Mouse (Mus musculus): ENCODE measurements around the gene Zfp985. TPM values are rescaled to one million over a fixed set of nuclear protein-coding genes. Genes with fewer than 3 reads are reported as not detected.
"Not testable (repeated sequence)": the region's sequence is repeated elsewhere in the genome, so short reads cannot be mapped to it uniquely, and the experiment has no call there.

Zfp985 gene
- polyA plus RNA-seq, 1 experiment from 2014 or later, result 0.85 TPM

DNA sequence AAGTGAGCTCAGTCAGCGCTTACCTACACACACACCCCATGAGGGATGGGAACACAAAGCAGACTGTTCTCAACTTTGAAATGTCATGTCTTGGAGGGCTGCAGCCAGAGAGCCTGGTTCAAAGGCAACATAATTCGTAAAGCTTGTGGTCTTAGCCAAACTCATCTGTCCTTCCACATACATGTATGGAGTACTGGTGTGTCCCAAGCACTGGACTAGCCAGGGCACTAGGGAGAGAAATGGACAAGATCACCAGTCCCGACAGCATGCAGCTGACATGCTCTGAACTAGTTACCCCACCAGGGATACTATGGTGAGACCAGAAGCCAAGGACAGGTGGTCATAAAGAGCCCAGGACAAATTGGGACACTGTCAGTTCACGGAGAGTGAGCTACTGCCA lies 50.7 kb downstream of the Zfp985 start:
- no peak for DNase-seq (ENCODE audit: low spot score)

DNA sequence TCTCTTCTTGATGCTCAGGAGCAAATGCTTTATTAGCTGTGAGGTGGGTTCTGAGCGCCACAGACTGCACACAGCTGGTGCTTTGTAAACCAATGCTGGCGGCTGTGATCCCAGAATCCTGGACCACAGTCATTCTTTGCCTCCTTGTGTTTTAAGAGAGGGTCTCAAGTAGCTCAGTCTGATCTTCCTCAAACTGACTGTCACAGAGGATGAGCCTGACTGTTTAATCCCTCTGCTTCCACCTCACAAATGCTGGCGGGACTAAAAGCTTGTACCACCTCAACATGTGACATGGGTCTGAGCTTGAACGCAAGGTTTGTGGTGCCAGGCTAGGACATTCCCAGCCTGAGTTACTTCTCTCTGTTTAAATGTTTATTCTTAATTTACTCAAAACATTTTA lies 52.4 kb downstream of the Zfp985 start:
- no peak for DNase-seq (ENCODE audit: low spot score)

DNA sequence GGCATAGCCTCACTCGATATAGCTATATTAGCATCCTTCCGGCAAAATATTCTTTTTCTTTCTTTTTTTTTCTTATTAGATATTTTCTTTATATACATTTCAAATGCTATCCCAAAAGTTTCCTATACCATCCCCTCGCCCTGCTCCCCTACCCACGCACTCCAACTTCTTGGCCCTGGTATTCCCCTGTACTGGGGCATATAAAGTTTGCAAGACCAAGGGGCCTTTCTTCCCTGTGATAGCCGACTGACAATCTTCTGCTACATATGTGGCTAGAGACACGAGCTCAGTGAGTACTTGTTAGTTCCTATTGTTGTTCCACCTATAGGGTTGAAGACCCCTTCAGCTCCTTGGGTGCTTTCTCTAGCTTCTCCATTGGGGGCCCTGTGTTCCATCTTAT lies 53.4 kb downstream of the Zfp985 start:
- not testable (repeated sequence) for DNase-seq (ENCODE audit: low spot score)

DNA sequence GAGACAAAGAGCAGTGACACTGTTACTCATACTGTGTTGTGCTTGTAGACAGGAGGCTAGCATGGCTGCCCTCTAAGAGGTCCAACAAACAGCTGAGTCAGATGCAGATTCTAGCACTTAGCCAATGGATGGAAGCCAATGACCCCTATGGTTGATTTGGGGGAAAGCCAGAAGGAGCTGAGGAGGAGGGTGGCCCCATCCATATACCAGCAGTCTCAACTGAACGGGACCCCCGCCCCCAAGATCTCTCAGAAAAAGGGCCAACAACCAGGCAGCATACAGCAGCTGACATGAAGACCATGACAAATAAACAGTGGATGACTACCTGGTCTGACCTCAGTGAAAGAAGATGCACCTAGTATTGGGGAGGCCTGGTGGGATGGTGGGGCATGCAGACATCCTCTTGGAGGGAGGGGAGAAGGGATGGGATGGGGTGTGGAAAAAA lies 80.8 kb downstream of the Zfp985 start:
- DNase-seq (ENCODE audit: low spot score), result not testable (repeated sequence)

Other genes with a start within 250 kb of the Zfp985 start
- 0.48 and 0.60 TPM in 2 replicates for gene Zfp988, start 247.6 kb upstream of the Zfp985 start, polyA plus RNA-seq (2015; fragmentation: Nextera tagmentation; extraction: Ambion mirVana)
- gene Zfp978, start 192.0 kb upstream of the Zfp985 start, polyA plus RNA-seq (2015; fragmentation: Nextera tagmentation; extraction: Ambion mirVana), result not detected in 2 replicates
- gene Zfp982, start 60.9 kb upstream of the Zfp985 start, polyA plus RNA-seq (2015; fragmentation: Nextera tagmentation; extraction: Ambion mirVana), result 2.3 and 2.5 TPM in 2 replicates
- gene Gm16503, start 13.1 kb upstream of the Zfp985 start, polyA plus RNA-seq (2015; fragmentation: Nextera tagmentation; extraction: Ambion mirVana), result 0.06 and 0.14 TPM in 2 replicates
- 1.5 and 2.0 TPM in 2 replicates for gene Zfp979, start 89.2 kb downstream of the Zfp985 start, polyA plus RNA-seq (2015; fragmentation: Nextera tagmentation; extraction: Ambion mirVana)
- not detected in 2 replicates for gene Zfp534, start 149.3 kb downstream of the Zfp985 start, polyA plus RNA-seq (2015; fragmentation: Nextera tagmentation; extraction: Ambion mirVana)

Measured in thymus, postnatal 0 days (tissue).